ENCODE assay signal across 8 mouse cellular contexts in the genomic region with DNA sequence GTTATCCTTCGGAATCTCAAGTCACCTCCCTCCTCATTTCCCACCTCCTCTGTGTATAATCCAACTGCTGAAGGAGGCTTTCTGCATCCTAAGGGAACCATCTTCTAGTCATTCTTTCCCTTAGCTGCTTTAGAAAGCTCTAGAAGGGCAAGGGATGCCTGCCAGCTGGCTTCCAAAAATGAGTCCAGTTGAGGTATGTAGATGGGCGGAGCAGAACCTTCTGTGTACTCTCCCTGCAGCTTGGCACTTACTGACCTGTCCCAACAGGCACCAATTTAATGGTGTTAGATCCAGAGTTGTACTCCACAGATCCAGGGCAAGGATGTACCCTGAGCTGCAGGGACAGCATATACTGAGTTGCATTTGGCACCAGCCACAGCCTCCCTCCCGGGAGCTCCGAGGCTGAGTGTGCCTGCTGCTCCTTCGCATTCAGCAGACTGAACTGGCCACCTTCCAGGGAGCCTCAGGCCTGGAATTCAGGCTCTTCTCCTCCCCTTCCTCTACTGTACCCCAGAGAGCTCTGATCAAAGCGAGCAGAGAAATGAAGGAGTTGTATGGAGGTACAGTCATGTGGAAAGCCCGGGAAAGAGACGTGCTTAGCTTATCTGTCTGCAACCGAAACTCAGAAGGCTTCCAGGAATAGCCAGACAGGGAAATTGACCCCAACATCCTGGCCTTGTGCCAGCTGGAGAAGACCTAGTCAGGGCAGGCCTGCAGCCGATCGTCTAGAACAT.
DNase-seq lines count a peak whose midpoint lies in the region.

No protein-coding gene starts in this region.

- intact Hi-C loops in heart, postnatal 36 days (cut with DNase I), result no loop called here

- DNase-seq in retina, postnatal 1 day, result peak; percentile 50
- DNase-seq in retina, embryonic 14.5 days (ENCODE audit: low spot score), result no peak
- DNase-seq in frontal cortex, postnatal 14 days (ENCODE audit: low spot score in 2 of 2), result peak; percentile 47 to 54
- peak; percentile 61 to 71 for DNase-seq in heart, postnatal 36 days
- DNase-seq in layer of hippocampus, adult 8-10 months (ENCODE audit: low spot score in 2 of 2), result peak; percentile 53 to 72
- peak; percentile 67 for DNase-seq in lung, postnatal 10 days
- DNase-seq in testis, postnatal 10 days (ENCODE audit: low spot score), result peak; percentile 75
- DNase-seq in embryo, embryonic 11 days, result no peak

Comparison
In these comparisons a context has a peak if more than half of its experiments do, and no peak if none do; other contexts are left out.
1. DNase-seq: peak in retina, postnatal 1 day (single experiment), frontal cortex, postnatal 14 days (2 of 2), heart, postnatal 36 days (2 of 2), layer of hippocampus, adult 8-10 months (2 of 2), lung, postnatal 10 days (single experiment) and testis, postnatal 10 days (single experiment); none in retina, embryonic 14.5 days (single experiment) and embryo, embryonic 11 days (single experiment).